Mouse (Mus musculus) forebrain, embryonic 13.5 days (tissue): ENCODE data around the gene Hspa1a. TPM values are rescaled to one million over a fixed set of nuclear protein-coding genes. Genes with fewer than 3 reads are reported as not detected.
A peak's percentile ranks its signal among the peaks of the same experiment; 100 is the strongest.
"Not testable (repeated sequence)": the region's sequence is repeated elsewhere in the genome, so short reads cannot be mapped to it uniquely, and the experiment has no call there.

Source experiments
- ATAC-seq: fragments of 200-750 bp; cut with Nextera tagmentation; 2 replicates; pipeline ENCODE4 v1.8.0; 2017
- H3K27ac ChIP-seq: fragments of 300-500 bp; sonication (generic); 2 replicates; pipeline ENCODE4 v1.5.1; 2015; ENCODE audit warnings: inconsistent platforms, mild to moderate bottlenecking, moderate library complexity
- H3K27me3 ChIP-seq: fragments of 300-500 bp; sonication (generic); 2 replicates; pipeline ENCODE4 v1.6.1; 2015; ENCODE audit warnings: mild to moderate bottlenecking, inconsistent platforms
- H3K36me3 ChIP-seq: fragments of 300-500 bp; sonication (generic); 2 replicates; pipeline ENCODE4 v1.6.1; 2015; ENCODE audit warnings: mild to moderate bottlenecking, inconsistent platforms; ENCODE audit not compliant: poor library complexity, severe bottlenecking
- H3K4me1 ChIP-seq: fragments of 300-500 bp; sonication (generic); 2 replicates; pipeline ENCODE4 v1.6.1; 2015; ENCODE audit warnings: inconsistent platforms
- H3K4me2 ChIP-seq: fragments of 300-500 bp; sonication (generic); 2 replicates; pipeline ENCODE4 v1.6.1; 2015; ENCODE audit warnings: inconsistent platforms, mild to moderate bottlenecking, moderate library complexity
- H3K4me3 ChIP-seq: fragments of 300-500 bp; sonication (generic); 2 replicates; pipeline ENCODE4 v1.5.1; 2015; ENCODE audit warnings: mild to moderate bottlenecking, inconsistent platforms
- H3K9ac ChIP-seq: fragments of 300-500 bp; sonication (generic); 2 replicates; pipeline ENCODE4 v1.6.1; 2015; ENCODE audit warnings: mild to moderate bottlenecking, inconsistent platforms
- H3K9me3 ChIP-seq: fragments of 300-500 bp; sonication (generic); replicated peaks from 2 replicates; pipeline ENCODE4 v1.6.1; 2016; ENCODE audit warnings: inconsistent platforms
- WGBS: fragments of 180-500 bp; shearing (Covaris S2); methylation state at CpG from one replicate; pipeline ENCODE4 v1.1.7; 2015; 5-methylcytosine and 5-hydroxymethylcytosine counted together
- polyA plus RNA-seq: library from polyadenylated mRNA; unstranded; fragments of >200 nt; fragmentation: Nextera tagmentation; extraction: Ambion mirVana; gene quantifications from 2 replicates; pipeline ENCODE4 v1.2.1, GENCODE M21; 2015

The Hspa1a gene
- polyA plus RNA-seq, 1 experiment from 2014 or later: 1.5 TPM

DNA sequence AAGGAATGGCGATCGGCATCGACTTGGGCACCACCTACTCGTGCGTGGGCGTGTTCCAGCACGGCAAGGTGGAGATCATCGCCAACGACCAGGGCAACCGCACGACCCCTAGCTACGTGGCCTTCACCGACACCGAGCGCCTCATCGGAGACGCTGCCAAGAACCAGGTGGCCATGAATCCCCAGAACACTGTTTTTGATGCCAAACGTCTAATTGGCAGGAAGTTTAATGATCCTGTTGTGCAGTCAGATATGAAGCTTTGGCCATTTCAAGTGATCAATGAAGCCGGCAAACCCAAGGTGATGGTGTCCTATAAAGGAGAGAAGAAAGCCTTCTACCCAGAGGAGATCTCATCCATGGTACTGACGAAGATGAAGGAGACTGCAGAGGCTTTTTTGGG is 5.0 kb upstream of the Hspa1a start:
- Histone ChIP-seq H3K9ac (no peak overlapping the region), H3K27me3 (0 out of 2 replicates have a peak, but pooled peaks cover 9% of the 10 kb centered on the region), H3K4me2 (no peak overlapping the region), H3K27ac (no peak overlapping the region), H3K4me1 (peaks cover 18% of the 10 kb centered on the region), H3K4me3 (no peak overlapping the region), H3K9me3 (no peaks in the 10 kb centered on the region), H3K36me3 (no peaks in the 10 kb centered on the region)
- no peak for ATAC-seq
- WGBS: 96% methylated on average over 20 of the region's 20 CpGs

DNA sequence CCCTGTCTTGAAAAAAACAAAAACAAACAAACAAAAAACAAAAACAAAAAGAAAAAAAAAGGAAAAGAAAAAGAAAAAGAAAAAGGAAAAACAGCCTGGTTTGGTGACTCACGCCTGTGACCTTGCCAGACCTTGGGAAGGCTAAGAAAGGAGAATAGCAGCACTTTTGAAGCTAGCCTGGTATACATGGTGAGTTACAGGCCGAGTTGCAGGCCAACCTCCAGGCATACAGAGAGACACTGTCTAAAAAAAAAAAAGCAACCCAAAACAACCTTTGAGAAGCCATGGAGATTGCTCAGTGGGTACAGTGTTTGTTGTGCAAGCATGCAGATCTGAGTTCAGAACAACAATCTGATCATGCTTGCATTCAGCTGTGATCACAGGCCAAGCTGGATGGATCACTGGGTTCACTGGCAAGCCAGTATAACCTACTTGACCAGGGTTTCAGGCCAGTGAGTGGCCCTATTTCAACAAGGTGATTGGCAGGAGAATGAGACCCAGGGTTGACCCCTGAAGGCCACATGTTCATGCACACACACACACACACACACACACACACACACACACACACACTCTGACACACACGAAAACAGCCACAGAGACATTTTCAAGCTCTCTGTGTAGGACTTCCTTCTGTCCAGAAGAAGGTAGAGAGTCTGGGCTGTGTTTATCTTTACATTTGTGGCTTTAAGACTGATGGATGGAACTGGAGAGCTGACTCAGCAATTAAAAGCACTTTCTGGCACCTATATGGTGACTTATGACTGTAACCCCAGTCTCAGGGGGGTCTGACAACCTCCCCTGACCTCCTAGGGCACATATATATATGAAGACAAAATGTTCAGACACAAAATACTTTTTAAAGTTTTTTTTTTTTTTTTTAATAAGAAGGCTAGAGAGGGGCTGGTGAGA is 3.9 kb upstream of the Hspa1a start:
- 86% methylated on average over 3 of the region's 3 CpGs for WGBS
- Histone ChIP-seq H3K4me2 (no peak overlapping the region), H3K36me3 (no peaks in the 10 kb centered on the region), H3K4me3 (no peak overlapping the region), H3K9ac (no peak overlapping the region), H3K9me3 (no peaks in the 10 kb centered on the region), H3K27ac (no peak overlapping the region), H3K27me3 (0 out of 2 replicates have a peak, but pooled peaks cover 9% of the 10 kb centered on the region), H3K4me1 (peaks cover 13% of the 10 kb centered on the region)
- no peak for ATAC-seq

DNA sequence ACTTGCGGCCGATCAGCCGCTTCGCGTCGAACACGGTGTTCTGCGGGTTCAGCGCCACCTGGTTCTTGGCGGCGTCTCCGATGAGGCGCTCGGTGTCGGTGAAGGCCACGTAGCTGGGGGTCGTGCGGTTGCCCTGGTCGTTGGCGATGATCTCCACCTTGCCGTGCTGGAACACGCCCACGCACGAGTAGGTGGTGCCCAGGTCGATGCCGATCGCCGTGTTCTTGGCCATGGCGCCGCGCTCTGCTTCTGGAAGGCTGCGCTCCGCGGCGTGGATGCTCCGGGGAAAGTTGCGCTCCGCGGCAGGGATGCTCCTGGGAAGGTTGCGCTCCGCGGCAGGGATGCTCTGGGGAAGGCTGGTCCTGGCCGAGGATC is 275 bp downstream of the Hspa1a start:
- Histone ChIP-seq H3K4me3 (peak overlapping the region; percentile 40), H3K4me2 (peak overlapping the region; percentile 79), H3K27me3 (peaks cover 39% of the 10 kb centered on the region), H3K9ac (0 out of 2 replicates have a peak overlapping the region, but pooled peaks have one; percentile 48)
- not testable (repeated sequence) for H3K36me3 ChIP-seq, H3K27ac ChIP-seq, ATAC-seq, H3K4me1 ChIP-seq, H3K9me3 ChIP-seq
- WGBS: 0% methylated on average over 14 of the region's 43 CpGs

DNA sequence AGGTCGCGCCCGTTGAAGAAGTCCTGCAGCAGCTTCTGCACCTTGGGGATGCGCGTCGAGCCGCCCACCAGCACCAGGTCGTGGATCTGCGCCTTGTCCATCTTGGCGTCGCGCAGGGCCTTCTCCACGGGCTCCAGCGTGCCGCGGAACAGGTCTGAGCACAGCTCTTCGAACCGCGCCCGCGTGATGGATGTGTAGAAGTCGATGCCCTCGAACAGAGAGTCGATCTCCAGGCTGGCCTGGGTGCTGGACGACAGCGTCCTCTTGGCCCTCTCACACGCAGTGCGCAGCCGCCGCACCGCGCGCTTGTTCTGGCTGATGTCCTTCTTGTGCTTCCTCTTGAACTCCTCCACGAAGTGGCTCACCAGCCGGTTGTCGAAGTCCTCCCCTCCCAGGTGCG is 1.1 kb downstream of the Hspa1a start:
- H3K4me2 ChIP-seq, H3K36me3 ChIP-seq, H3K9ac ChIP-seq, H3K9me3 ChIP-seq, H3K27ac ChIP-seq, H3K4me1 ChIP-seq, H3K4me3 ChIP-seq, ATAC-seq: not testable (repeated sequence)
- H3K27me3 ChIP-seq: peaks cover 41% of the 10 kb centered on the region
- WGBS: 51% methylated on average over 24 of the region's 37 CpGs

DNA sequence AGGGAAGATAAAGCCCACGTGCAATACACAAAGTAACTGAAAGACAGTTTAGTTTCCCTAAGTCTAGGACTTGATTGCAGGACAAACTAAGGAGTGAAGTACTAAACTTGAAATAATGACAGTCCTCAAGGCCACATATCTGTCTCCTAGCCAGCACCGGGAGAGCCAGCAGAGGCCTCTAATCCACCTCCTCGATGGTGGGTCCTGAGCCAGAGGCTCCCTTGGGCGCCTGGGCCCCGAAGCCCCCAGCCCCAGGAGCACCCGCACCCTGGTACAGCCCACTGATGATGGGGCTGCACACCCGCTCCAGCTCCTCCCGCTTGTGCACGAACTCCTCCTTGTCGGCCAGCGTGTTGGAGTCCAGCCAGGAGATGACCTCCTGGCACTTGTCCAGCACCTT is 2.1 kb downstream of the Hspa1a start, which contains the start of gene Gm20481:
Gene Gm20481 (plus strand): TSS at position 91 of the 400 bp plus-strand sequence.
- H3K27me3 ChIP-seq: peaks cover 42% of the 10 kb centered on the region
- WGBS: 62% methylated on average over 8 of the region's 11 CpGs
- H3K4me1 ChIP-seq, H3K9me3 ChIP-seq, H3K27ac ChIP-seq, H3K36me3 ChIP-seq, H3K9ac ChIP-seq, H3K4me3 ChIP-seq, ATAC-seq, H3K4me2 ChIP-seq: not testable (repeated sequence)

DNA sequence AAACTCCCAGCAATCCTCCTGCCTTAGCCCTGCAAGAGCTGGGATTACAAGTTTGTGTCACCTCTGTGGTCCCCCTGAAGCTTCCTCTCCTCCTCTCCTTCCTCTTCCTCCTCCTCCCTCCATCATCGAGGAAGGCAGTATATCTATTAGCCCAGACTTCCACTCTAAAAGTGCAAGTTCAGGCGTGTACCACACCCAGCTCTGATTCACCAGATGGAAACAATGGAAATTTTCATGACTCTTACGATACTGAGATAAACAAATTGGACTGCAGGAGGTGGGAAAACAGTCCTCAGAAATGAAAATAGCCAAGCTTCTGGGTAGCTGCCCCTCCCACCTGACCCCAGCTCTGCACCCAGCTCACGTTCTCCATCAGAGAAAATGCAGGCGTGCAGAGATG is 6.3 kb downstream of the Hspa1a start:
- Histone ChIP-seq H3K27me3 (peaks cover 48% of the 10 kb centered on the region), H3K4me1 (no peaks in the 10 kb centered on the region), H3K9ac (no peak overlapping the region), H3K27ac (no peak overlapping the region), H3K9me3 (no peaks in the 10 kb centered on the region), H3K4me3 (no peak overlapping the region), H3K36me3 (no peaks in the 10 kb centered on the region), H3K4me2 (no peak overlapping the region)
- ATAC-seq: no peak
- 83% methylated on average over 5 of the region's 5 CpGs for WGBS

DNA sequence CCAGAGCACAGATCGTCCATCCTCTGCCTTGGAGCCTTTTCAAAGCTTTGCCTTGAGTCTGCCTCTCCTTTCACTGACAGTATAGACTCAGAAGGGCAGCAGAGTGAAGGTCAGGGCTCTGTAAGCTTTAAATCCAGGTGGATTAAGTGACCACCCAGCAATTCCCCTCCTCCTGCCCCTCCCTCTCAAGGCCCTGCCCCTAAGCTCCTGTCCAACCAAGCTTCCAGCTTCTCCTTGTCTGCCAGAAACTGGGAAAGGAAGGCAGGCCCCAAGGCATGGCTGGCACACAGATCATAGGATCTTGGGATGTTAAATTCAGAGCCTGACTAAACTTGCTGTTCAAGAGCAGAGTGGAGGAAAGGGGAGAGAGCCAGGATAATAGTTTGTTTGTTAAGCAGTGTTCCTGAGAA is 7.3 kb downstream of the Hspa1a start:
- WGBS: 5% methylated on average over 1 of the region's 1 CpGs
- ATAC-seq: no peak
- no peaks in the 10 kb centered on the region for H3K9me3 ChIP-seq
- H3K4me1 ChIP-seq: peaks cover 8% of the 10 kb centered on the region
- H3K27ac ChIP-seq: no peak overlapping the region
- no peak overlapping the region for H3K4me3 ChIP-seq
- H3K4me2 ChIP-seq: no peak overlapping the region
- peak overlapping the region; percentile 18; the same call in 1 of the 2 replicates for H3K9ac ChIP-seq
- peaks cover 47% of the 10 kb centered on the region for H3K27me3 ChIP-seq
- no peaks in the 10 kb centered on the region for H3K36me3 ChIP-seq

DNA sequence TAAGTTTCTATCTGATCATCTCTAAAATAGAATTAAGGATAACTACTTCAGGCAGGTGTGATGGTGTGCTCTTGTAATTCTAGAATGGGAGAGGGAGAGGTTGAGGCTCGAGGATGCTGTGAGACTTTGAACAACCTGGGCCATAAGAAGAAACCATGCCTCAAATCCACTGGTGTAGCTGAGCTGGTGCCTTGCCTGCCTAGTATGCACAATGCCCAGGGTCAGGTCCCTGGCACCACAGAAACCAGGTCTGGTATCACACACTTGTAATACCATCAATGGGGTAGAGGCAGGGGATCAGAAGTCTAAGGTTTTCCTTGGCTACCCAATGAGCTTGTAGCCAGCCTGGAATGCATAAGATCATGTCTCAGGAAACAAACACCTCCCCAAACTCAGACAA is 9.1 kb downstream of the Hspa1a start:
- Histone ChIP-seq H3K36me3 (no peaks in the 10 kb centered on the region), H3K9ac (no peak overlapping the region), H3K27me3 (peaks cover 29% of the 10 kb centered on the region), H3K4me3 (no peak overlapping the region), H3K4me1 (peaks cover 12% of the 10 kb centered on the region), H3K9me3 (no peaks in the 10 kb centered on the region), H3K27ac (no peak overlapping the region), H3K4me2 (no peak overlapping the region)
- WGBS: 57% methylated on average over 1 of the region's 1 CpGs
- no peak for ATAC-seq

DNA sequence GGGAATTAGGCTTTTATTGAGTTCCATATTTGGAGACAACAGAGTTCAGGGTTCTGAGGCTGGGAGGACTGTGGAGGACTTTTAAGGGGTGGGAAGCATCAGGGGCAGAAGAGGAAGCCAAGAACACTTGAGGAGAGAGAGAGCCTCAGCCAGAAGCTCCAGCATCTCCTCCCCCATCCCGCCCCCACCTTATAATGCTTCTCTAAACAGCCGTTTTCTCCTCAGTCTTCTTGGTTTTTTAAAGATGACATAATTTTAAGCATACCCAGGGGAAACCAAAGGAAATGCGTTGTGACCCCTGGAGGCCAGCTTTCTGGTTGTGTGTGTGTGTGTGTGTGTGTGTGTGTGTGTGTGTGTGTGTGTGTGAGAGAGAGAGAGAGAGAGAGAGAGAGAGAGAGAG is 9.8 kb downstream of the Hspa1a start:
- Histone ChIP-seq H3K4me3 (no peak overlapping the region), H3K36me3 (no peaks in the 10 kb centered on the region), H3K4me2 (no peak overlapping the region), H3K27me3 (peaks cover 22% of the 10 kb centered on the region), H3K9me3 (no peaks in the 10 kb centered on the region), H3K27ac (no peak overlapping the region), H3K4me1 (peaks cover 12% of the 10 kb centered on the region), H3K9ac (no peak overlapping the region)
- WGBS: 41% methylated on average over 3 of the region's 3 CpGs
- ATAC-seq: no peak

DNA sequence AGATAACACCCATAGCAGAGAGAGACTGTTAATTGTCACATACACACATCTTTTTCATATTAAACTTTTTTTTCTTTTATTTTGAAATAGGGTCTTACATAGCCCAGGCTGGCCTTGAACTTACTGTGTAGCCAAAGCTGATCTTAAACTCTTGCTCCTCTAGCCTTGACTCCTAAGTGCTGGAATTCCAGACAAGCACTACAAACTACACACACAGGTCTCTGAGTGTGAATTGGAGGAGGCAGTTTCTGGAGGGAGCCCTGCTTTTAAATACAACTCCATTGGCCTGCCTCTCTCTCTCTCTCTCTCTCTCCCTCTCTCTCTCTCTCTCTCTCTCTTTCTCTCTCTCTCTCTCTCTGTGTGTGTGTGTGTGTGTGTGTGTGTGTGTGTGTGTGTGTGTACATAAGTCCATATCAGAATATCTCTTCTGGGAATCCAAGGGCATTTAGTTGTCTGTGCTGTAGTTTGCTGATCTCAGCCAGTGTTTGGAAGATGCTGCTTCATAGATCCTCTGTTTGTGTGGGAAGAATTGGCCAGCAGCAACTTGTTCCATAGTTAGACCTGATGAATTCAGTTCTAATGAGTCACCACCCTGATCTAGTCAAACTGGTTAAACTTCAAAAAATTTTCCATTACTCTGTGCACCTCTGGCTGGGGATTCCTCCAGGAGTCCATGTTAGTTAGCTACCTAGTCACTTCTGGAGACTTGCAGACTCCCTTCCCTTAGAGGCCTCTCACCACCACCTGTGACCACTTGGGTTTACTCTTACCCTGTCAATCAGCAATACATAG is 11.1 kb downstream of the Hspa1a start:
- peaks cover 12% of the 10 kb centered on the region for H3K4me1 ChIP-seq
- no peaks in the 10 kb centered on the region for H3K9me3 ChIP-seq
- no peaks in the 10 kb centered on the region for H3K36me3 ChIP-seq
- H3K4me3 ChIP-seq: no peak overlapping the region
- H3K9ac ChIP-seq: no peak overlapping the region
- peaks cover 29% of the 10 kb centered on the region for H3K27me3 ChIP-seq
- no peak overlapping the region for H3K27ac ChIP-seq
- ATAC-seq: no peak
- H3K4me2 ChIP-seq: no peak overlapping the region

DNA sequence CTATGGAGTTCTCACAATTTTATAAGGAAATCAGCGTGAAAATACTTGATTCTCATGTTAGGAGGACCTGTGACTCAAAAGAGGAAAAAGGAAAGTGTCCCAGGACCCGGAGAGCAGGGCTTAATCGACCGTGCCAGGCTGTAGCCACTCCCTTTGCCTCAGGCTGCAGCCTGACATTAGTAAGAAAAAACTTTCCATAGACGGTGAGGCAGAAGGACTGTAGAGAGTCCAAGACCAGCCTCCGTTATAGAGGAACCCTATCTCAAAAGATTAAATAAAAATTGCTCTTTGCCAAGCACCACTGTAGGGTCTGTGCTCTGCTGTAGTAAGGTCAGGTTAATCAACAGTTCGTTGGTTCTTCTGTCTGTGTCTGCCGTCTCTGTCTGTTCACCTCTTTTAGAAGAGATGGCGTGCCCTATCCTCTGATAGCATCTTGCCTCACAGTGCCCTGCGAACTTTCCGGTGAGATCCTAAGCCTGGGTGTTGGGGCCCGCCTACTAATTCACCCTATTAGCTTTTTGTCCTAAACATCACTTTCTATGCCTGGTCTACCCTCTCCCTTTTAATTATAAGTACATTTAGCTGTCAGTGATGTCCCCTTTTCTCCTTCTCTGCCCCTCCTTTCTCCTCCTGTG is 12.0 kb downstream of the Hspa1a start:
- WGBS: 10% methylated on average over 12 of the region's 12 CpGs
- Histone ChIP-seq H3K36me3 (no peaks in the 10 kb centered on the region), H3K9me3 (no peaks in the 10 kb centered on the region), H3K27ac (no peak overlapping the region; the same call in 1 of the 2 replicates), H3K4me1 (peaks cover 12% of the 10 kb centered on the region), H3K9ac (peak overlapping the region; percentile 44; the same call in 1 of the 2 replicates), H3K4me2 (peak overlapping the region; percentile 73), H3K27me3 (peaks cover 36% of the 10 kb centered on the region), H3K4me3 (peak overlapping the region; percentile 43)
- ATAC-seq: no peak
